Mouse (Mus musculus) lung, adult 2 months (tissue): Measurements from ENCODE around the gene Nrg4.

ENCODE experiments used
- CTCF ChIP-seq: fragments of 200-500 bp; IDR thresholded peaks from 2 replicates; pipeline ENCODE4 v1.5.1; 2011; ENCODE audit warnings: mild to moderate bottlenecking, low read length, control low read depth; ENCODE audit not compliant: insufficient read depth
- POLR2A ChIP-seq: fragments of 200-500 bp; IDR thresholded peaks from 2 replicates; pipeline ENCODE4 v1.6.1; 2011; ENCODE audit warnings: low read depth, mild to moderate bottlenecking, control low read depth, low read length, borderline replicate concordance; ENCODE audit errors: extremely low read depth

- TF ChIP-seq CTCF (no peak), POLR2A (no peak)
Measured at GRCm38 (mm10) chr9:55285197-55285596, 41.4 kb downstream of the Nrg4 start.
